Comparison of ENCODE assay signal across 15 mouse cellular contexts in genomic region chr3:38049290-38049689, GRCm38 (mm10).
A peak's percentile ranks its signal among the peaks of the same experiment; 100 is the strongest.
DNase-seq lines count a peak whose midpoint lies in the region; ATAC-seq lines count a peak whose summit lies in the region.
"Had no signal": no experiment of that assay in that cellular context is flagged by ENCODE, and none has a peak within 500 bp of the region (broad histone marks: within the 10 kb centered on the region; RNA-seq: fewer than 3 reads in every experiment).

No protein-coding gene starts in this region.

- no peak overlapping the region for H3K9ac ChIP-seq in kidney, embryonic 15.5 days
- no peak overlapping the region for H3K9ac ChIP-seq in kidney, embryonic 14.5 days (ENCODE audit: low read depth, low read length)
- no peak overlapping the region for H3K9ac ChIP-seq in intestine, embryonic 15.5 days
- H3K9ac ChIP-seq: embryonic facial prominence, embryonic 12.5 days; forebrain, embryonic 15.5 days had no signal

- H3K27ac ChIP-seq in kidney, embryonic 15.5 days, result peak overlapping the region; percentile 76
- H3K27ac ChIP-seq in kidney, embryonic 14.5 days (ENCODE audit: low read depth, low read length), result no peak overlapping the region
- H3K27ac ChIP-seq in intestine, embryonic 15.5 days, result peak overlapping the region; percentile 72
- H3K27ac ChIP-seq: embryonic facial prominence, embryonic 12.5 days; forebrain, embryonic 15.5 days; left cerebral cortex, adult 2 months had no signal

- peaks cover 36% of the 10 kb centered on the region for H3K4me1 ChIP-seq in kidney, embryonic 15.5 days
- H3K4me1 ChIP-seq in kidney, embryonic 14.5 days (ENCODE audit: control insufficient read depth, insufficient read depth, low read length), result peaks cover 15% of the 10 kb centered on the region
- H3K4me1 ChIP-seq in intestine, embryonic 15.5 days (replicated peaks), result peaks cover 12% of the 10 kb centered on the region
- H3K4me1 ChIP-seq: embryonic facial prominence, embryonic 12.5 days had no signal

- no peaks in the 10 kb centered on the region for H3K27me3 ChIP-seq in kidney, embryonic 15.5 days
- no peaks in the 10 kb centered on the region for H3K27me3 ChIP-seq in kidney, embryonic 14.5 days (ENCODE audit: control insufficient read depth, insufficient read depth, low read length)
- H3K27me3 ChIP-seq in intestine, embryonic 15.5 days (replicated peaks), result no peaks in the 10 kb centered on the region
- H3K27me3 ChIP-seq: embryonic facial prominence, embryonic 12.5 days; forebrain, embryonic 15.5 days had no signal

- 0 out of 2 replicates have a peak, but pooled peaks have one; percentile 34 for ATAC-seq in kidney, embryonic 15.5 days (replicated peaks; ENCODE audit: low FRiP score)
- no peak for ATAC-seq in kidney, embryonic 14.5 days (ENCODE audit: low FRiP score, low TSS enrichment)
- ATAC-seq in intestine, embryonic 15.5 days, result peak; percentile 60
- no peak for ATAC-seq in CD4-positive, CD25-positive, alpha-beta regulatory T cell, adult 4 months
- ATAC-seq: forebrain, embryonic 15.5 days had no signal

- intact Hi-C loops in gastrocnemius, postnatal 14 days (cut with DNase I; ENCODE audit: low total_unique reads), result no loop called here

- no peak overlapping the region for H3K4me2 ChIP-seq in kidney, embryonic 15.5 days
- H3K4me2 ChIP-seq in kidney, embryonic 14.5 days (replicated peaks; ENCODE audit: low read depth, low read length), result no peak overlapping the region
- H3K4me2 ChIP-seq in intestine, embryonic 15.5 days (replicated peaks), result no peak overlapping the region
- H3K4me2 ChIP-seq: embryonic facial prominence, embryonic 12.5 days; forebrain, embryonic 15.5 days had no signal

- WGBS in kidney, embryonic 15.5 days, result 39% methylated on average over 2 of the region's 2 CpGs
- WGBS in kidney, embryonic 14.5 days, result 50% methylated on average over 2 of the region's 2 CpGs
- 46% methylated on average over 2 of the region's 2 CpGs for WGBS in intestine, embryonic 15.5 days

- no peaks in the 10 kb centered on the region for H3K36me3 ChIP-seq in kidney, embryonic 15.5 days
- H3K36me3 ChIP-seq in kidney, embryonic 14.5 days (ENCODE audit: control insufficient read depth, insufficient read depth, low read length), result no peaks in the 10 kb centered on the region
- no peaks in the 10 kb centered on the region for H3K36me3 ChIP-seq in intestine, embryonic 15.5 days
- H3K36me3 ChIP-seq: embryonic facial prominence, embryonic 12.5 days; forebrain, embryonic 15.5 days had no signal

- peak; percentile 29 for DNase-seq in gastrocnemius, postnatal 14 days
- DNase-seq in gastrocnemius, adult 8-10 months (ENCODE audit: low spot score in 2 of 2), result no peak
- peak; percentile 63 for DNase-seq in lung, postnatal 10 days
- no peak for DNase-seq in lung, postnatal 36 days
- DNase-seq: B cell, adult 2 months; kidney, adult 2 months; right cerebral cortex, adult 18-20 months; thymus, postnatal 36 days had no signal

- no peak overlapping the region for H3K4me3 ChIP-seq in kidney, embryonic 15.5 days (replicated peaks)
- H3K4me3 ChIP-seq in kidney, embryonic 14.5 days (ENCODE audit: low read length), result no peak overlapping the region
- no peak overlapping the region for H3K4me3 ChIP-seq in intestine, embryonic 15.5 days (replicated peaks)
- H3K4me3 ChIP-seq: embryonic facial prominence, embryonic 12.5 days; forebrain, embryonic 15.5 days; left cerebral cortex, adult 2 months had no signal

- H3K9me3 ChIP-seq in kidney, embryonic 15.5 days (replicated peaks), result no peaks in the 10 kb centered on the region
- H3K9me3 ChIP-seq in kidney, embryonic 14.5 days (ENCODE audit: control insufficient read depth, low read length), result no peaks in the 10 kb centered on the region
- no peaks in the 10 kb centered on the region for H3K9me3 ChIP-seq in intestine, embryonic 15.5 days
- H3K9me3 ChIP-seq: embryonic facial prominence, embryonic 12.5 days; forebrain, embryonic 15.5 days had no signal

Comparison
In these comparisons a context has a peak if more than half of its experiments do, and no peak if none do; other contexts are left out.
1. DNase-seq: peak in gastrocnemius, postnatal 14 days (single experiment) and lung, postnatal 10 days (single experiment); none in gastrocnemius, adult 8-10 months (0 of 2) and lung, postnatal 36 days (single experiment).
2. ATAC-seq: peak in kidney, embryonic 15.5 days (single experiment) and intestine, embryonic 15.5 days (single experiment); none in kidney, embryonic 14.5 days (single experiment) and CD4-positive, CD25-positive, alpha-beta regulatory T cell, adult 4 months (single experiment).